Mouse (Mus musculus) heart, postnatal 25 days (tissue): ENCODE measurements at regions not wholly inside any gene's neighbourhood (a gene's known extent, or its start where the extent isn't known, plus 50 kb on each side); places are given as distances from the start of the nearest gene placed in this dataset.

Experiments used
- DNase-seq: peaks from one replicate; pipeline ENCODE4 v3.0.0; 2022; ENCODE audit warnings: low spot score
- intact Hi-C: fragments of 180-260 bp; cut with DNase I; formaldehyde crosslinking; loops from one replicate; pipeline ENCODE4 v1.15.1; 2025

- intact Hi-C loops, result no loop called here
- DNase-seq, result no peak
Measured at GRCm38 (mm10) chr1:42504491-42504890, 191.1 kb upstream of the Pou3f3 start.

GRCm38 (mm10) chr1:42505048-42505729, 190.4 kb upstream of the Pou3f3 start:
- DNase-seq, result no peak
- intact Hi-C loops, result no loop called here

GRCm38 (mm10) chr1:42514417-42514816, 181.2 kb upstream of the Pou3f3 start:
- no peak for DNase-seq
- intact Hi-C loops, result no loop called here

- no peak for DNase-seq
- intact Hi-C loops, result no loop called here
Measured at GRCm38 (mm10) chr1:42524401-42524800, 171.2 kb upstream of the Pou3f3 start.

GRCm38 (mm10) chr1:42527746-42528476, 167.7 kb upstream of the Pou3f3 start:
- intact Hi-C loops, result no loop called here
- no peak for DNase-seq

- intact Hi-C loops, result no loop called here
- DNase-seq, result no peak
Measured at GRCm38 (mm10) chr1:42532908-42533307, 162.7 kb upstream of the Pou3f3 start.

GRCm38 (mm10) chr1:42539066-42539539, 156.5 kb upstream of the Pou3f3 start:
- no peak for DNase-seq
- intact Hi-C loops, result loop anchor here (5.0 kb wide), 1 partner anchor 153 kb away; no protein-coding TSS in a partner anchor

- no peak for DNase-seq
- intact Hi-C loops, result loop anchor here (5.0 kb wide), 1 partner anchor 152 kb away; no protein-coding TSS in a partner anchor
Measured at GRCm38 (mm10) chr1:42539541-42540520, 155.7 kb upstream of the Pou3f3 start.

GRCm38 (mm10) chr1:42541991-42542390, 153.6 kb upstream of the Pou3f3 start:
- intact Hi-C loops, result no loop called here
- no peak for DNase-seq

GRCm38 (mm10) chr1:42542846-42543549, 152.6 kb upstream of the Pou3f3 start:
- DNase-seq, result no peak
- intact Hi-C loops, result no loop called here

- intact Hi-C loops, result no loop called here
Measured at GRCm38 (mm10) chr1:42546879-42547278, 148.7 kb upstream of the Pou3f3 start.

GRCm38 (mm10) chr1:42557301-42557700, 138.3 kb upstream of the Pou3f3 start:
- intact Hi-C loops, result no loop called here
- DNase-seq, result no peak

More at GRCm38 (mm10) chr1:42546879-42547278, 148.7 kb upstream of the Pou3f3 start:
- no peak for DNase-seq

GRCm38 (mm10) chr1:42567640-42568039, 127.9 kb upstream of the Pou3f3 start:
- no peak for DNase-seq
- intact Hi-C loops, result no loop called here

- no peak for DNase-seq
- intact Hi-C loops, result no loop called here
Measured at GRCm38 (mm10) chr1:42585191-42585590, 110.4 kb upstream of the Pou3f3 start.

GRCm38 (mm10) chr1:42588499-42588898, 107.1 kb upstream of the Pou3f3 start:
- DNase-seq, result no peak
- intact Hi-C loops, result no loop called here

GRCm38 (mm10) chr1:42589442-42589841, 106.1 kb upstream of the Pou3f3 start:
- intact Hi-C loops, result no loop called here

GRCm38 (mm10) chr1:42591855-42592254, 103.7 kb upstream of the Pou3f3 start:
- no peak for DNase-seq
- intact Hi-C loops, result no loop called here

More at GRCm38 (mm10) chr1:42589442-42589841, 106.1 kb upstream of the Pou3f3 start:
- DNase-seq, result no peak

- no peak for DNase-seq
- intact Hi-C loops, result no loop called here
Measured at GRCm38 (mm10) chr1:42597065-42597464, 98.5 kb upstream of the Pou3f3 start.

GRCm38 (mm10) chr1:42599238-42599637, 96.3 kb upstream of the Pou3f3 start:
- DNase-seq, result no peak
- intact Hi-C loops, result no loop called here
